Mouse (Mus musculus) spleen, adult 2 months (tissue): Measurements from ENCODE around the gene Scg5. TPM values are rescaled to one million over a fixed set of nuclear protein-coding genes. Genes with fewer than 3 reads are reported as not detected.

ENCODE experiments used
- DNase-seq, 2 experiments: peaks; one replicate each; pipeline versions ENCODE4 v3.0.0 to v3.0.0-alpha.2; 2012 to 2021; ENCODE audit warnings: low spot score in 2 of 2, low read depth in 1 of 2
- H3K27ac ChIP-seq: fragments of 200-500 bp; 2 replicates; pipeline ENCODE4 v1.5.1; 2012; ENCODE audit warnings: low read length, inconsistent platforms; ENCODE audit not compliant: insufficient read depth
- H3K27me3 ChIP-seq: fragments of 200-500 bp; 2 replicates; pipeline ENCODE4 v1.6.1; 2012; ENCODE audit warnings: mild to moderate bottlenecking, moderate library complexity, low read length, inconsistent platforms; ENCODE audit not compliant: control insufficient read depth, insufficient read depth
- H3K36me3 ChIP-seq: fragments of 200-500 bp; 2 replicates; pipeline ENCODE4 v1.6.1; 2012; ENCODE audit warnings: mild to moderate bottlenecking, low read length, inconsistent platforms; ENCODE audit not compliant: control insufficient read depth, insufficient read depth
- H3K4me1 ChIP-seq: fragments of 200-500 bp; 2 replicates; pipeline ENCODE4 v1.6.1; 2011; ENCODE audit warnings: inconsistent platforms; ENCODE audit not compliant: control insufficient read depth, insufficient read depth, insufficient read length
- H3K4me3 ChIP-seq: fragments of 200-500 bp; 2 replicates; pipeline ENCODE4 v1.5.1; 2011; ENCODE audit warnings: mild to moderate bottlenecking, inconsistent platforms; ENCODE audit not compliant: insufficient read depth, insufficient read length; ENCODE audit errors: extremely low read depth
- CTCF ChIP-seq: fragments of 200-500 bp; IDR thresholded peaks from 2 replicates; pipeline ENCODE4 v1.5.1; 2011; ENCODE audit warnings: mild to moderate bottlenecking, inconsistent platforms; ENCODE audit not compliant: insufficient read depth, insufficient read length, insufficient replicate concordance; ENCODE audit errors: extremely low read depth
- POLR2A ChIP-seq: fragments of 200-500 bp; IDR thresholded peaks from 2 replicates; pipeline ENCODE4 v1.6.1; 2011; ENCODE audit warnings: low read depth, low read length, inconsistent platforms
- WGBS: fragments of 180-500 bp; shearing (Covaris S2); methylation state at CpG from one replicate; pipeline ENCODE4 v1.1.7; 2018; 5-methylcytosine and 5-hydroxymethylcytosine counted together
- polyA plus RNA-seq: library from polyadenylated mRNA; depleted of rRNA; stranded (reverse); fragments of >200 nt; gene quantifications from 2 replicates; pipeline ENCODE4 v1.2.3, GENCODE M21; 2012

The Scg5 gene
- polyA plus RNA-seq, 1 experiment, result 0.25 TPM

DNA sequence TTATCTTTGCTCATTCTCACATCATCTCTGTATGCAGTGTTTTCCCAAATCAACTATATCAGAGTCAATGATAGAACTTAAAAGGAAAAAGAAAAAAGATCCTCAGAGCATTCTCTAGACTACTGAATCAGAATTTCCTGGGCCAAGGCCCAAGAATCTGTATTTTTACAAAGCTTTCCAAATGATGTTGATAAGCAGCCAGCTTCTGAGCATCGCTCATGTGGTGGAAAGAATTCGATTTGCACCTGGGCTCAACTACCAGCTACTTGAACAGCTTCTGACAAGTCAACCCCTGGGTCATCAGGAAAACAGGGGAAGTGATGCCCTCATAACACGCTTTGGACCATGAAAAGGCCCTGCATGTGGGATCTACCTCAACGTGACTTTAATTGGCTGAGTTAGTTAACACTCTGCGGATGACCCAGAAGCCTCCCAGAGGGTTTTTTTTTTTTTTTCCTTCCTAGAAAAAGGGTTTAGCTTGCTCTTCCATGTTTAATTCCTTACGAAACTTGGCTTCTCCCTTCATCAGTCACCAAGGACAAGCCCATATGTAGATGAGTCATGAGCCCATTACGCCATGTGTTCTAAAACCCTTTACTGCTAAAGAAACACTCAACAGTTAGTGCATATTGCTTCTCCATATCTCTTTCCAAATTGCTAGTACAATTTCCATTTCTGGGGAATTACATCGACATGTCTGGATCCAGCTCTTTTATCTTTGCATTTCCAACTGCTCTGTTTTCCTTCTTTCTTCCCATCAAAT lies 60.2 kb downstream of the Scg5 start:
- H3K4me3 ChIP-seq, result no peak overlapping the region
- TF ChIP-seq POLR2A, result no peak
- no peak for TF ChIP-seq CTCF
- no peaks in the 10 kb centered on the region for H3K36me3 ChIP-seq
- H3K4me1 ChIP-seq, result no peaks in the 10 kb centered on the region
- DNase-seq, result no peak
- no peaks in the 10 kb centered on the region for H3K27me3 ChIP-seq
- WGBS, result 86% methylated on average over 8 of the region's 8 CpGs
- no peak overlapping the region for H3K27ac ChIP-seq

GRCm38 (mm10) chr2:113765885-113766284 lies 63.0 kb downstream of the Scg5 start:
- no peak for TF ChIP-seq POLR2A
- TF ChIP-seq CTCF, result no peak
- whole genome bisulfite sequencing, result 84% methylated on average over 1 of the region's 1 CpGs
- no peak for DNase-seq
- no peaks in the 10 kb centered on the region for H3K27me3 ChIP-seq
- no peak overlapping the region for H3K4me3 ChIP-seq
- H3K27ac ChIP-seq, result no peak overlapping the region
- H3K4me1 ChIP-seq, result no peaks in the 10 kb centered on the region
- H3K36me3 ChIP-seq, result no peaks in the 10 kb centered on the region

- 81% methylated on average over 5 of the region's 5 CpGs for WGBS
- TF ChIP-seq POLR2A (no peak), CTCF (no peak)
Observed at GRCm38 (mm10) chr2:113764968-113765367, 64.0 kb downstream of the Scg5 start.

GRCm38 (mm10) chr2:113758311-113759161 lies 70.4 kb downstream of the Scg5 start, which contains the start of gene Grem1:
TSS of gene Grem1 (minus strand) at chr2:113758646.
- TF ChIP-seq POLR2A (no peak), CTCF (no peak)
- Histone ChIP-seq H3K27ac (no peak within 1 kb of the TSS), H3K4me3 (no peak within 1 kb of the TSS), H3K4me1 (no peaks in the 10 kb centered on the region), H3K27me3 (peaks cover 6% of the 10 kb centered on the region; the same call in 1 of the 2 replicates), H3K36me3 (no peaks in the 10 kb centered on the region)
- no peak for DNase-seq
- 3% methylated on average over 63 of the region's 64 CpGs for WGBS

More at GRCm38 (mm10) chr2:113764968-113765367, 64.0 kb downstream of the Scg5 start:
- no peak overlapping the region for H3K27ac ChIP-seq
- DNase-seq, result no peak
- no peaks in the 10 kb centered on the region for H3K27me3 ChIP-seq
- H3K4me3 ChIP-seq, result no peak overlapping the region
- H3K36me3 ChIP-seq, result no peaks in the 10 kb centered on the region
- no peaks in the 10 kb centered on the region for H3K4me1 ChIP-seq

DNA sequence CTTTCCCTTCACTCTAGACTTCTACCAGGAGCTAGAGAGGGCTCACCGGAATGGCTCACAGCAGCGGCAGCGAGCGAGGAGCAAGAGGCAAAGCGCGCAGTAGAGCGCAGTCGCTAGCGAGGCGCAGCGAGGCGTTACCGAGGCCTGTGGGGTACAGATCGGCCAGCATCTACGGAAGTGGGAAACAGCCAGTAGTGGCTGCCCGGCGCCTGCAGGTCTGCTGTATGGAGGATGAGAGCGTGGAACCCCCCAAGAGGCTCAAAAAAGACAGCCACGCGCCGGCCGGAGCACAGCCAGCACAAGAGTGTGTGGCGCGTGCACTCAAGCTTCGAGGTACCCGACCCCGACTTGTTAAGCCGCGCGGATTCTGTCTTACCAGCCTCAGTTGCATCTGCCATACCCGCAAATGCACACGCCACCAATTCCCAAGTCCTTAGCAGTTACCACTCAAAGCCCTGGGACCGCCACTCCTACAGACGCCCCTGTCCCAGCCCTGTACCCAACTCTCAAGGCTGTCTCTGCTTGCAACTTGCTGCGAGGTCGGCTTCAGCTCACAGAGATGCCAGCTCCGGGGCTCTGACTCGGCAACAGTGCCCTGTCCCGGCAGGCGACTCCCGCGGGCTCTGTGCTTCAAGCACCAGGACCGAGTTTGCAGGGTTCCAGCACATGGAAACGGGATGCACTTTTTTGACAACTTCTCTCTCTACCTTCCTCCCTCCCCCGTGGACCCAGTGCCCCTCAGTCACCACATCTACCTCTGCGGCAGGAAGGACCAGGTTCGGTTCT lies 71.2 kb downstream of the Scg5 start:
- H3K4me1 ChIP-seq, result no peaks in the 10 kb centered on the region
- peaks cover 6% of the 10 kb centered on the region; the same call in 1 of the 2 replicates for H3K27me3 ChIP-seq
- no peak for TF ChIP-seq POLR2A
- TF ChIP-seq CTCF, result no peak
- no peak overlapping the region for H3K27ac ChIP-seq
- 4% methylated on average over 47 of the region's 47 CpGs for WGBS
- no peak for DNase-seq
- H3K36me3 ChIP-seq, result no peaks in the 10 kb centered on the region
- H3K4me3 ChIP-seq, result no peak overlapping the region

DNA sequence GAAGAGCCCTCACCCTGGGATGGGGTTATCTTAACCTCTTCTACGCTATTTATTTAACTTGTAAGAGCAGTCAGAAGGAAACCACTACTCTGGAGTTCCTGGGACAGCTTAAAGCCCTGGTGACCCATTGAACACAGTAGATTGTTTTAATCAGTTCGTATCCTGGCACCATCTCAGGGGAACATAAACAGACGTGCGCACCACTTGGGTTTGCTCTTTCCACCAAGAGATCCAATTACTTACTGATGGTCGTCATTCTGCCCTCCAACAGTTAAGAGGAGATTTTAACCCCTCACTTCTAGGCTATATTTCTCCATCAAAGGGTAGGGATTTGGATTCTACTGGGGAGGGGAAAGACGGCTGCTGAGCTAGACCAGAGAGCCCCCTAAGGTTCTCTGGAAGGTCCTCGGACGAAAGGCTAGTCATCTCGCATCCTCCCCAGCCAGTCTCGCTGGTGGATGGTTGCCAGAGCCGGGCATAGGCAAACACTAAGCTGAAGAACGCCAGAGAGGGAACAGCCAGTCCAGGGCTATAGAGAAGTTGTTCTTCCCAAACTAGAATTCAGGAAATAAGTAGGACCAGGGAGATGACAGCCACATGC lies 71.9 kb downstream of the Scg5 start:
- DNase-seq, result no peak
- H3K36me3 ChIP-seq, result no peaks in the 10 kb centered on the region
- H3K27me3 ChIP-seq, result peaks cover 6% of the 10 kb centered on the region; the same call in 1 of the 2 replicates
- no peaks in the 10 kb centered on the region for H3K4me1 ChIP-seq
- no peak overlapping the region for H3K4me3 ChIP-seq
- WGBS, result 12% methylated on average over 12 of the region's 12 CpGs
- H3K27ac ChIP-seq, result no peak overlapping the region
- no peak for TF ChIP-seq CTCF
- TF ChIP-seq POLR2A, result no peak
